Mouse (Mus musculus) cerebellum, adult 9-10 months (tissue): ENCODE measurements around the gene Retreg2.

Experiments
- DNase-seq: peaks from one replicate; pipeline ENCODE4 v3.0.0; 2022

Retreg2 gene

DNA sequence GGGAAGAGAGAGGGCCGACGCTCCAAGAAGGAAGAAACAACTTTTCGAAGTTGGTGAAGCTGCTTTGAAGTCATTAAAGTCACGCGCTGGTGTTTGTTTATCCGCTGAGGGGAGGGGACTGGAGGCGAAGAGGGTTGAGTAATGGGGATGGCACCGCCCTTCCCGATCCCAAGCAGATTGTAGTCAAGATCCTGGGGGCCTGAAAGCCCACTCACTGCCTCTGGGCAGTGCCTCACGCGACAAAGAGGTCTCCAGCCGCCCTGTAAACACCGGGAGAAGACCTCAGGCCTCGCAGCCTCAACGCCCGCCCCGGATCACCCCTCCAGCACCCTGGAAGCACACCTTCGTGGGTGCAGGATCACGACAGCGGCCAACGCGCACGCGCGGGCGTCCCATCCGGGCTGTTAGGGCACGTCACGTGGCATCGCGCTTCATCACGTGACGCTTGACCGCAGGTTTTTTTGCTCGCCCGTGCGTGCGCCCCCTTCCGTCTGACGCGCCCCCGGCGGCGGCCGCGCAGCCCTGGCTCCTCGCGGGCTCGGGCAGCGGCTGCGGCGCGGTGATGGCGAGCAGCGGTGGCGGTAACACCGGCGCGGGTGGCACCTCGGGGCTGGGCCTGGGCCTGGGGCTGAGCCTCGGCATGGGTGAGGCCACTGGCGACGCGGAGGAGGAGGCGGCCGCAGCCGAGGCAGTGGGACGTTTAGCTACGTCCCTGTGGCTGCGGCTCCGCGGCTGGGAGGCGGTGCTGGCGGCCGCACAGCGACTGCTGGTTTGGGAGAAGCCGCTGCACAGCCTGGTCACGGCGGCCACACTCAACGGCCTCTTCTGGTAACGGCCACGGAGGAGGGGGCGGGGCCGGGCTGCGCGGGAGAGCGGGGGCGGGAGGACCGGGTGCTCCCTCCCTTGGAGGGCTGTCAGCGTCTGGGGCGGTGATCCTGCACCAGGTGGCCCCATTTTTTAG, at the start of gene Retreg2, which contains the start of gene Cnppd1:
TSS of gene Retreg2 (plus strand) at position 478 of the 961 bp plus-strand sequence.
TSS of gene Cnppd1 (minus strand) at position 411 of the 961 bp plus-strand sequence.
- peak; percentile 96 for DNase-seq

DNA sequence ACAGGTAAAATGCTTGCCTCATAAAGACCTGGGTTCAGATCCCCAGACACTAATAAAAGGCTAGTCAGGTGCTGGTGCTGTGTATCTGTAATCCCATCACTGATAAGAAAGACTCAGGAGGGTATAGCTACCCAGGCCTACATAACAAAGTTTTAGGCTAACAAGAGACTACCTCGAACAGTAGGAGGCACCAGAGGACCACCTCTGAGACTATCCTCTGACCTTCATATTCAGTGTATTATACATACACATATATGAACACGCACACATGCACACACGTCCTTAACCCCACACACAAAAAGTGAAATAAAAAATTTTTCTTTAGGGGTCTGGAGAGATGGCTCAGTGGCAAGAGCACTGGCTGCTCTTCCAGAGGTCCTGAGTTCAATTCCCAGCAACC, 20.4 kb upstream of the Retreg2 start:
- no peak for DNase-seq

DNA sequence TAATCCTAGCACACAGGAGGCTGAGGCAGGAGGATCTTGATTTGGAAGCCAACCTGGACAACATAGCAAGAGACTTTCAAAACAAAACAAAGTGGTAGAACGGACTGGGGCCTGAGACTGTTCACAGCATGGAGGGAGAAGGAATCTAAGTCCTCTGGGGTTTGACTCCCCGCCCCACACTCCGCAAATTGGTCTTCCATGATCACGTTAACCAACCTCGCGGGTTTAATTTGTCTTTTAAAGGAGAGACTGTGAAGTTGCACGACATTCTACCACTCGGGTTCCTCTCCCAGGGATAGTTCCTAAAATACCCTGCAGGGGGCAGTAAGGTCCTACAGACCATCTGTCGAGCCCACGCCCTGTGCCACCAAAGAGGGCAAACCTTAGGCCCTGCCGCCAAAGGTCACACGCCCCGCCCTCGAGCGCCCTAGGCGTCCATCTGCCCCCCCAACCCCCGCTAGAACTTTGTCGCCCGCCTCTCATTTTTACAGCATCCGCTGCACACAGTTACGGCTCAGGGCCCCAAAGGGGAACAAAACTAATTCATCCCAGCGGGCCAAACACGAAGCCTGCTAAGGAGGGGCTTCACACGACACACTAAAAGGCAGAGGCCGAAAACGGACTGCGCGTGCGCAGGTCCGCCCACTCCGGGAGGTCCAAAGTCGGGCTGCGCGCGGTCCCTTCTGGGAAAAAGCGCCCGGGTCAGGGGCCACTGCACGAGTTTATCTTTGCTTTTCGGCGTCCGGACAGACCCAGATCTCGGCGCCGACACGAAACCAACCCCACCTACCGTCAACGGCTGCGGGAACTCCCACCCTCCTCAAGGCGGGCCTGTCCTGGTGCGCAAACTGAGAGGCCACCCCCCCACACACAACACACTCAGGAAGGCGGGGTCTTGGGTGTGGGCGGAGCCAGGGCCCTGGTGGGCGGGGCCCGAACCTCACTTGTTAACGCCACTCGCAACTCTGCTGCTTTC, 17.9 kb upstream of the Retreg2 start, which contains the start of gene Nhej1:
TSS of gene Nhej1 (minus strand) at position 855 of the 976 bp plus-strand sequence.
- DNase-seq = peak; percentile 96

DNA sequence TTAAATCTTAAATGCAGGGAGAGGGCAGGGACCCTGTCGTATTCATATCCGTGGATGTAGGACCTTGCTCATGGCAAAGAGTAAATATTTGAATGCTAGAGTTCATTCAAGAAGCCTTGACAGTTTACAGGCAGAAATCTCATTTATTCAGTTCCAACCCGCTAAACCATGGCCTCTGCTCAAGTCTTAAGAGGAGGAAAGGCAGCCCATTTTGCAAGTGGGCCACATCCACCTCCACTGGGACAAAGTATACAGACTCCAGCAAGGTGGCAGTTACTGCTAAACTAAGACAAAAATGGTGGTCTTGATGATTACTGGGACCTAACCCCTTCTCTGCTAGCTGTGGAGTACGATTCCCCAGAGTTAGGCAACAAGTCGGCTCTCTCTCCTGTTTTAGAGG, 17.2 kb upstream of the Retreg2 start:
- no peak for DNase-seq

DNA sequence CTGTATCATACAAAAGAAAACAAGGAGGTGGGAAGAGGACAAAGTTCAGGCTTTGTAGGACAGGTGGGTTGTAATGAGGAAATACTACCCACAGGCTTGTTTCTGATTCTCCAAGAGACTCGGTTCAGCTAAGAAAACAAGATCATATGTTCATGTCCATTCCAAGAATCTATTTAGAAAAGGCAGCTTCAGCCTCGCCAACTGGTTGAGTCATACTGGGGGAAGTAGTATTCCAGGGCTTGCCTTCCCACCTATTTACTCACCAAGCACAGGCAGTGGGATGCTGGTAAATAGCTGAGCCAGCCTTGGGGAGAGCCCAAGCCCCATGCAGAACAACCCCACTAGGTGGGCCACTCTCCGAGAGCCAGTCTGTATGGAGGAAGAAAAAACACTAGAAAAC, 13.9 kb upstream of the Retreg2 start:
- DNase-seq = no peak

DNA sequence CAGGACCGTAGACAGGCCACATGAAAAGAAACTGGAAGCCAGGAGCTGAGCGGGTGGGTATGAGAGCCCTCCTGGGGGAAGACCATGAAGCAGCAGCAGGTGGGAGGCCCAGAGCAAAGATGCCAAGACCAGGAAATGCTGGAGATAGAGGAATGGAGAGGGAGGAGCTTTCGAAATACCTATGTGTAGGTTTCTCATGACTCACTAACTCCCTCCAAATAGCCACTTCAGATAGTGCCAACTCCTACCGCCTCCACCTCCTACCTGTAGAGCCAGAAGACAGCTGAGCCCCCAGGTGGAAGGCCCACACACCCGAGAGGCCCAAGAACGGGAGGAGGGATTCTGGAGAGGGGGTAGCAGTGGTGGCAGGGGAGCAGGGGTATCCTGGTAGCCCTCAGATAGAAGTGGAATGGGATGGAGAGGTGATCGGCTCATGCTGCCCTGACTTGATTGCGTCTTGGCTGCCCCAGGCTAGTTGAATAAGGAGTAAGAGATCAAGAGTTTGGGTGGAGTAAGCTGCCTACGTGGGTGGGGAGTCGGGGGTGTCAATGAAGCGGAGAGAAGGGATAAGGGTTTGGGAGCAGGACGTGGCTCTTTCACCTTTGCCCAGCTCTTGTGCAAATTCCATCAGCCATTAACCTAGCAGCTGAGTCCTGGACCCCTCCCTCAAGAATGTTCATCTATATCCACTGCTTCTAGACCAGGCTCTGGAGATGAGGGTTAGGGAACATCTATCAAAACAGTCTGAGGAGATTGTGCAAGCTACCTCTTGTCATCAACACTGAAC, 9.0 kb upstream of the Retreg2 start, which contains the start of gene Slc23a3:
TSS of gene Slc23a3 (minus strand) at position 470 of the 787 bp plus-strand sequence.
- no peak for DNase-seq

DNA sequence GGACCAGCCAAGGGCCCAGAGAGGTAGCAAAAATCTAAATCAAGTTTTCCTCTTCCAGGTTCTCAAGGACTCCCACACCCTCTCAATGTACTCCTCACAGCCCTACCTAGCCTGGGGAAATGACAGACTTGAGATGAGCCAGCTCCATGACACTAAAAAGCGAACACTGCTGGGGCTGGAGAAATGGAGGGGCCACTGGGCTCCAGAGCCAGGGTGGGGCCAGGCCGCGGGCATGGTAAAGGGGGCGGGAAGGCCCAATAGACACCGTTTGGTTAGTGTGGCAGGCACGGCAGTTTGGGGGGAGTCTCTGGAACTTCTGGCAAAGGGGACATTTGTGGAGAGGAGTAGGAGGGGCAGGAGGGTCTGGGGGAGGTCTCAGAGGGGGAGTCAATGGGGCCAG, 6.3 kb upstream of the Retreg2 start:
- no peak for DNase-seq

DNA sequence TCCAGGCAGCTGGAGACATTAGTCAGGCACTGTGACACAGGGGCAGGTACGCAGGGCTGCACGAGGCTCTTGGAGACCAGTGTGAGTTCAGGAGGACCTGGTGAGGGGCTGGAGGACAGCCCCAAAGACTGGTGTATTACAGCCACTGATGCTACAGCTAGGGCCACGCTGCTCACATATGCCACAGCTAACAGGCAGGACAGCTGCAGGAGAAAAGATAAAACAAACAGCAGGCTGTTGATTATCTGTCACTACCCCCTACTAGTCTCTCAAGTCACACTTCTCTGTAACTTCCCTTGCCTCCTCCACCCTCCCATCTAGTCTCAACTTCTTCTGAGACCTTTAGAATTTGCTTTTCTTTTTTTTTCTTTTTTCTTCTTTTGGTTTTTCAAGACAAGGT, 5.8 kb upstream of the Retreg2 start:
- no peak for DNase-seq

DNA sequence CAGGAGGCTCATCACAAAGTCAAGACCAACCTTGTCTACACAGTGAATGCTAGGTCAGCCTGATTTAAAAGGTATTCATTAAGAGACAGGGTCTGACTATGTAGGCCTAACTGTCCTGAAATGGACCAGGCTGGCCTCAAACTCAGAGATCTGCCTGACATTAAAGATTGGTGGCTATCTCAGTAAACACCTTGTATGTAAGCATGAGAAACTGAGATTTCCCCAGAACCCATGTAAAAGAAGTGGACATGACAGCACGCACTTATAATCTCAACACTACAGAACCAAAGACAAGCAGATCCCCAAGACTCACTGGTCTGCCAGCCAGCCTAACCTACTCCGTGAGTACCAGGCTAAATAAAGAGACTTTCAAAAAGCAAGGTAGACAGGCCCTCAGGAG, 4.1 kb upstream of the Retreg2 start:
- no peak for DNase-seq

DNA sequence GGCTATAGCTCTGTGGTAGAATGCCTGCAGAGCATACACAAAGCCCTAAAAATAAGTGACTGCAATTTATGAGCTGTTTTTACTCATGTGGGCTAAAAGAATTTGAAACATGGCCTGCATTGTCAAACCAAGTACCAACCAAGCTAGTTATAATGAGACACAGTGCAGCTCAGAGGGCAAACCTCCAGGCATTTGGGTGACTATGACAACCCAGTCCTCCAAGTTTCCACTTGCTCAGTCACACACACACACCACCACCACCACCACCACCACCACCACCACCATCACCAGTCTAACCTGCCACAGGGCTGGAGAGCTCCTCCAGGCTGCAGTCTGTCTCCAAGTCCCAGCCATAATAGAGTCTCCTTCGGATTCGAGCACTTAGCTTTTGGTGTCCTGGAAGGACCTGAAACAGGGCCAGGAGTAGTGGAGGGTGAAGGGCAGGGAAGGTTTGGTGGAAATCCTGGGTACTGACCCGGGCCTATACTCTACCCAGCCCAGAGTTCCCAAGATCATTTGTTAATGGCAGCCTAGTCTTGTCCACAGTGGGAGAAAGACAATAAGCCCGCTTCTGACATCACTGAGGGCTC, 1.9 kb upstream of the Retreg2 start:
- no peak for DNase-seq

DNA sequence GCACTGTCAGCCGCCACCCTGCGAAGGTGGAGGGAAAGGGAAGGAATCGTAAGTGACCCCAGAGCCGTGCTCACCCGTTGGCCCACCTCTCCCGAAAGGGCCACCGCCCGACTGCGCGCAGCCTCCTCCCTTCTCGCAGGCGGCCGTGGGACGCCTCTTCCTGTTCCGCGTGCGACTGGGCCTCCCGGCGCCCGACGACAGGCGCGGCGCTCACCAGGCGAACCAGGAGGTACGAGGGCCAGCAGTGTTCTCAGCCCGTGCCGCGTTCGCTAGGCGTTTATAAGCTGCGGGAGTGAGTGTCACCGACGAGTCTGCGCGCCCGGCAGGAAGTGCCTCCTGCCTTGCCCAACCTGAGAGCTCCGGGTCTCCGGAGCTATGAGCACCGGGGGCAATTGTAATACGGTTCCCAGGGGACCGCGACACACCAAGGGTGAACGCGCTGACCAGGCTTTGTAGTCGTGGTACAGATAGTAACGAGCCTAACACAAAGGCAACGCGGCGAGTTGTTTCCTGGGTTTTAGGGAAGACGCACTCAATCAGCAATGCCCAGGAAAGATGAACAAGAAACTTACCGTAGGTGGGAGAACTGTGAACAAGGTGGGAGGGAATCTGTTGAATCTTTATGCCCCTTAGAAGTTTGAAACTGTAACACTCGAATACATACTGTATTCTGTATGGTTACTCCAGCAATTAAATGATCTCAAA, 940 bp upstream of the Retreg2 start:
- DNase-seq = peak; percentile 53

DNA sequence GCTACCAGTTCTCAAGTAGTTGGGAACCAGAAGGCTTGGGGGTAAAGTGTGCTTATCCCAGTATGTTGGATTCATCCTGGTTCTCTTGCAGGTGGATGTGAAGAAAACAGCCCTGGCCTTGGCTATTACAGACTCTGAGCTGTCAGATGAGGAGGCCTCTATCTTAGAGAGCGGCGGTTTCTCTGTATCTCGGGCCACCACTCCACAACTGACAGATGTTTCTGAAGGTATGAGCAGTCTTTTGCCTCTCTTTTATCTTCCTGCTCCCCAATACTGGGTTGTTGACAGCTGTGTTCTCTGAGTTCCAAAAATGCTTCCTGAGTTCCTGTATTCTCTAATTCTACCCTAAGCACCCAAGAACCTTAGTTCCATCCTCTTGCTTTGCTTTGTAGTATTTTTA, 3.0 kb downstream of the Retreg2 start:
- DNase-seq = no peak

DNA sequence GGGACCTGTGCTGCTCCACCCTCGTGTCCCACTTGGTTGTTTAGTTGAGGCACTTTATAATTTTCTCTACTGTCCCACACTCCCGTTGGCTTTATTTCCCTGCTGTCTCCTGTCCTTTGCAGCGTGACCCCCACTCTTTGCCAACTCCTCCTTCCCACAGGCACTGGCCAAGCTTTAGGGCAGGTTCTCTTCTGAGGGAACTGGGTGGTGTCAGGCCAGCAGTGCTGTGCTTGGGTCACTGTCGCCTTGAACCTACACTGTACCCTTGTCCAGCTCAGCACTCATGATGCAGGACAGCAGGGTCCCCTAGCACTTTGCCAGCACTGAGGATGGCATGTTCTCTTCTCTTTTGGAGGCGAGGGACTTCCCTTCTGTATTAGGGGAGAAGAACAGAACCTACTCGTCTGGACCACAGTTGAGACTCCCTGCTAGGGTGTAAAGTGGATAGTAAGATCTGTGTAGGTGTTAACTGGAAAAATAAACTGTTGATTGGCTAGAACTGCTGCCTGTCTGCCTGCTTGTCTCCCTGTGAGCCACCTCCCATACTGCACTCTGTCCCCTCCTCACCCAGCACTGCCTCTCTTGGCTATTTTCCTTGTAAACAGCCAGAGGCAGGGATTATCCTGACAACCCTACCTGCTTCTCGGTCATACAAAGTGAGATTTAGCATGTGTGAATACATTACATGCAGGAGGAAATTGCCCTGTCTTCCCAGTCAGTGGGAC, 5.0 kb downstream of the Retreg2 start:
- no peak for DNase-seq

DNA sequence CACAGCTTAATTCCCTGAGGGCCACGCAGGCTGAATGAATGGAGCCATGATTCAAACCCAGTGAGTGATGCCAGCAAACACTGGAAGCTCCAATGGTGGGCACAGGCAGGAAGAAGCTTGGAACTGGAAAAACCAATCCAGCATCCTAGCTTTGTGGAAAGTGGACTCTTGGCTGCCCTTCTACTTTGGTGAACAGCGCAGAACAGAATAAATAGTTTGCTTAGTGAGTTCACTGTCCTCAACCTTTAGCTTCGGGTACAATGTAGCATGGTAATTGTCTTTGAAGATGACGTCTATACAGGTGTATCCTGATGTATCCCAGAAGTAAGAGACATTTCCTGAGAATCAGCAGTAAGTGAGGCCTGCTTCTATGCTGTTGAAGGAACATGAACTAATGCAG, 6.1 kb downstream of the Retreg2 start:
- DNase-seq = no peak

DNA sequence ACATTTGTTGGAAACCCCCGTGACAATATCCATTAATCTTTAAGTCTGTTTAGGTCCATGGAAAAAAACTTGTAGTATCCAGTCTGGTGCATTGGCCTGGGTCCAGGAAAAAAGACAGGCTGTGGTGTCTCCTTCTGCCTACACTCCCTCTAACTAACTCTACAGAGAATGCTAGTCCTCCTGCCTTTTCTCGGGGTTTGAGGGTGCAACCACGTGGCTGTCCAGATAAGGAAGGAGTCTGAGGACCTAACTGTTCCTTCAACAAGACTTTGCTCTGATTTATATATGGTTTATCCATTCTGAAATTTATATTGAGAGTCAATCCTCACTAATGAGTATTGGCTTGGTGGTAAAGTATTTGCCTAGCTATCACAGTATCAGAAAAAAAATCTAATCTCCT, 13.3 kb downstream of the Retreg2 start:
- DNase-seq = no peak

DNA sequence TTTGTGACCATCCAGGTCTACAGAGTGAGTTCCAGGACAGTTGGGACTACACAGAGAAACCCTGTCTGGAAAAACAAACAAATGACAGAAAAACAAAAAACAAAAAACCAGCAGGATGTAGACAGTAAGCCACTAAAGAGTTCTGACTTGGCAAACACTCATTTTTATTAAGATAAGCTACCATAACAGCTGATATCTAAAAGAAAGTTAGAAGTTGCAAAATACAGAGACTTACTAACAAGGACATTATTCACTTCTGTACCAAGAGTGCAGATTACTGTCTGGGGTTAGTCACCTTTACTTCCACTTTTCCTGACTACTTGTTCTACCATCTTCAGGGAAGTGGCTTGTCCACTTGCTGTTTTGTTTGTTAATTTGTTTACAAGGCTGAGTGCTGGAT, 16.4 kb downstream of the Retreg2 start:
- no peak for DNase-seq

DNA sequence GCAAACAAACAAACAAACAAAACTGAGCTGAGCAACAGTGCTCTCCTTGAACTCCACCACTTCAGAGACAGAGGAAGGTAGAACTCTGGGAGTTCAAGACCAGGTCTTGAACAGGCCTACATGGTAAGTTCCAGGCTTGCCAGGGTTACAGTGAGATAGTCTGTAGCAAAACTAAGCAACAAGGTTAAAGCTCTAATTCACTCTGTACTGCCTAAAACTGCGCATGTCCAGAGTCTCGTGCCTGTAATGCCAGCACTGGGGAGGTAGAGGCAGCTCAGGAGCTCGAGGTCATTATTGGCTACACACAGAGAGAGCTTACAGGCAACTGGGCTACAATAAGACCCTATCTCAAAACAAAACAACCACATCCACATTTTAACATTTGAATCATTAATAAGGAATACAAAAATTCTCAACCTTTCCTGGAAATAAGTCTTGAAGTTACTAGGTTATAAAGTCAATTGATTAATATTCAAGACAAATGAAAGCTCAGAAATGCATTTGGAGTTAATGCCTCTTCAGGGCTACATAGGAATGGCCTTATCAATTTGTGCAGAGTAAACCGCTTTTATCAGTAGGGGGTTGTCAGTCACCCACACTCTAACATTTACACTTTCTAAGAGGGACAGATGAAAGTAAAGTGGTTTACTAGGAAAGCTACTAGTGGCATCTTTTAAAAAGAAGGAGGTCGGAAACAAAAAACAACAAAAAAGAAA, 17.1 kb downstream of the Retreg2 start:
- no peak for DNase-seq

DNA sequence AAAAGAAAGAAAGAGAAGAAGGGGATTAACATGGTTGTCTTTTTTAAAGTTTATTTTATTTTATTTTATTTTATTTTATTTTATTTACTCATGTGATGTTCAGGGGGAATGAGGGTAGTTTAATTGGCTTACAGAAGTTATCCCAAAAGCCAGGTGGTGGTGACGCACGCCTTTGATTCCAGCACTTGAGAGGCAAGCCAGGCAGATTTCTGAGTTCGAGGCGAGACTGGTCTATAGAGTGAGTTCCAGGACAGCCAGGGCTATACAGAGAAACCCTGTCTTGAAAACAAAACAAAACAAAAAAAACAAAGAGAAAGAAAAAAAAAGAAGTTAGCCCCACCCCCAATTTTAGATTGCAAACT, 17.7 kb downstream of the Retreg2 start:
- DNase-seq = no peak

DNA sequence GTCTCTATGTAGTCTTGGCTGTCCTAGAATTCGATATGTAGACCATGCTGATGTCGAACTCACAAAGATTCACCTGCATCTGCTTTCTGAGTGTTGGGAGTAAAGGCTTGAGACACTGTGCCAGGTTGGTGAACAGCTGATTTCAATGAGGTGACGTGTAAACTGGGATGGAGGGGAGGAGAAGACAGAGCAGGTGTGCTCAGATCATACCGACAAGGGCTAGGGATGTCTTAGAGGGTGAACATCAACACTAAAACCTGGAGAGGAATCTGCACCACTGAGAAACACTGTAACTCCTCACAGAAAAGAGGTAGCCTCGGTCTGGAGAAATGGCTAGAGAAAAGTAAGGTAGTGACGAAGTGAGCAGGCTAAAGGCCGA, 25.5 kb downstream of the Retreg2 start:
- DNase-seq = peak; percentile 54
